Mouse (Mus musculus) stomach, embryonic 14.5 days (tissue): Measurements from ENCODE around the gene Pex12. TPM values are rescaled to one million over a fixed set of nuclear protein-coding genes. Genes with fewer than 3 reads are reported as not detected.
"Not testable (repeated sequence)": the region's sequence is repeated elsewhere in the genome, so short reads cannot be mapped to it uniquely, and the experiment has no call there.

ENCODE experiments used
- ATAC-seq: fragments of 200-750 bp; cut with Nextera tagmentation; 2 replicates; pipeline ENCODE4 v1.8.0; 2017; ENCODE audit warnings: low read depth, moderate TSS enrichment; ENCODE audit not compliant: insufficient number of reproducible peaks, insufficient read depth, low FRiP score
- H3K27ac ChIP-seq: fragments of 300-500 bp; sonication (generic); 2 replicates; pipeline ENCODE4 v1.5.1; 2014; ENCODE audit warnings: mild to moderate bottlenecking, low read length, moderate library complexity, mixed read lengths
- H3K27me3 ChIP-seq: fragments of 300-500 bp; sonication (generic); 2 replicates; pipeline ENCODE4 v1.6.1; 2014; ENCODE audit warnings: low read length, control low read depth, mixed read lengths; ENCODE audit not compliant: control insufficient read depth, insufficient read depth
- H3K36me3 ChIP-seq: fragments of 300-500 bp; sonication (generic); 2 replicates; pipeline ENCODE4 v1.6.1; 2014; ENCODE audit warnings: mild to moderate bottlenecking, control low read depth, low read length, moderate library complexity, mixed read lengths; ENCODE audit not compliant: control insufficient read depth, insufficient read depth
- H3K4me1 ChIP-seq: fragments of 300-500 bp; sonication (generic); 2 replicates; pipeline ENCODE4 v1.6.1; 2014; ENCODE audit warnings: low read length, control low read depth, mixed read lengths; ENCODE audit not compliant: control insufficient read depth, insufficient read depth
- H3K4me2 ChIP-seq: fragments of 300-500 bp; sonication (generic); replicated peaks from 2 replicates; pipeline ENCODE4 v1.6.1; 2014; ENCODE audit warnings: low read depth, low read length, control low read depth
- H3K4me3 ChIP-seq: fragments of 300-500 bp; sonication (generic); 2 replicates; pipeline ENCODE4 v1.5.1; 2014; ENCODE audit warnings: low read depth, low read length, control low read depth
- H3K9ac ChIP-seq: fragments of 300-500 bp; sonication (generic); replicated peaks from 2 replicates; pipeline ENCODE4 v1.6.1; 2014; ENCODE audit warnings: low read depth, mild to moderate bottlenecking, control low read depth, low read length, moderate library complexity, mixed read lengths
- H3K9me3 ChIP-seq: fragments of 300-500 bp; sonication (generic); 2 replicates; pipeline ENCODE4 v1.6.1; 2016; ENCODE audit warnings: low read depth, low read length, control low read depth; ENCODE audit not compliant: control insufficient read depth
- WGBS: fragments of 180-500 bp; shearing (Covaris S2); extraction: QIAGEN DNeasy Blood & Tissue Kit; methylation state at CpG from one replicate; pipeline ENCODE4 v1.1.7; 2014; 5-methylcytosine and 5-hydroxymethylcytosine counted together
- polyA plus RNA-seq: library from polyadenylated mRNA; unstranded; fragments of >200 nt; fragmentation: Nextera tagmentation; extraction: Ambion mirVana; gene quantifications from 2 replicates; pipeline ENCODE4 v1.2.1, GENCODE M21; 2014

Pex12 gene
- polyA plus RNA-seq, 1 experiment from 2014 or later: 15.9 TPM

DNA sequence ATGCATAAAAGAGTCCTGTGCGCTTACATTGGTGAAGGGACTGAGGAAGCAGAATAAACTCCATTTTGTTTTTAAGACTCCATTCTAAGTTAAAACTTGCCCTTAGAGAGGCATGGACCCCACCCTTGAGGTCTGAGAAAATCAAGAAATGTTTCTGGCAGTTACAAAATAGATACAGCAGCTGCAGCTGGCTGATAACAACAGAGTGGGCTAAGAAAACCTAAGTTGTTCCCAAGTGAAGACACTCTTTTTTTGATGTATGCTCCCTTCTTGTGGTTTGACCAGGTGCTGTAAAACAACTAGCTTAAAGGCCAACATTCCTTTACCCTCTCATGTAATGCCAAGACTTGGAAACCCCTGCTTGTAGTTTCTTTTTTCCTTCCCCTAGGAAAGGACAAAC lies 39.7 kb downstream of the Pex12 start:
- no peak overlapping the region for H3K4me2 ChIP-seq
- no peaks in the 10 kb centered on the region for H3K36me3 ChIP-seq
- no peak overlapping the region for H3K4me3 ChIP-seq
- H3K9me3 ChIP-seq: no peaks in the 10 kb centered on the region
- 95% methylated on average over 1 of the region's 1 CpGs for WGBS
- H3K27me3 ChIP-seq: no peaks in the 10 kb centered on the region
- no peak overlapping the region for H3K9ac ChIP-seq
- no peak for ATAC-seq
- no peaks in the 10 kb centered on the region for H3K4me1 ChIP-seq
- no peak overlapping the region for H3K27ac ChIP-seq

DNA sequence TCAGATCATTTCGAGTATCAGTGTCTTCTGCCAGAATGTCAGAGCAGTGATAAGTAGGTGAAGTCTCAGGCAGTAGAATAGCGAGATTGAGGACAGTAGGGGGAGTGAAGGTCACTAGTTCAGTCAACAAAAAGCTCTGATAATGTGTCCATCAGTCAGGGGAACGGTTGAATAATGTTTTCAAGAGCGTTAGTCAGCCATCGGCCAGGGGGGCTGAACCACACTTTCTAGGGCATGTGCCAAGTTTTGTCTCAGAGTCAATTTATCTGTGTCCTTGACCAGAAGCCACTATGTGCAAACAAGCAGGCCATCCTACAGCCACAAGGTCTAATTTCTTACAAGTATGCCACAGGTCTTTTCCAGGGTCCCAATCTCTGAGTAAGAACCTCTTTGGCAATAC lies 45.2 kb downstream of the Pex12 start:
- H3K9me3 ChIP-seq, H3K36me3 ChIP-seq, H3K4me2 ChIP-seq, H3K4me1 ChIP-seq, H3K27ac ChIP-seq, H3K27me3 ChIP-seq, ATAC-seq, H3K9ac ChIP-seq, H3K4me3 ChIP-seq: not testable (repeated sequence)
- WGBS: 33% methylated on average over 5 of the region's 5 CpGs

Other genes with a start within 250 kb of the Pex12 start
- gene Slfn2, start 237.5 kb downstream of the Pex12 start, polyA plus RNA-seq: 3.4 and 4.9 TPM in 2 replicates
- gene Slfn1, start 185.7 kb downstream of the Pex12 start, polyA plus RNA-seq: 0.22 TPM in 1 of 2 replicates, not detected in the other
- 0.19 TPM in 1 of 2 replicates, not detected in the other for gene Slfn4, start 127.4 kb downstream of the Pex12 start, polyA plus RNA-seq
- gene Slfn3, start 111.3 kb downstream of the Pex12 start, polyA plus RNA-seq: 0.57 and 0.77 TPM in 2 replicates
- 0.14 TPM in 1 of 2 replicates, not detected in the other for gene Slfn14, start 15.9 kb downstream of the Pex12 start, polyA plus RNA-seq
- 68.6 and 72.3 TPM in 2 replicates for gene Ap2b1, start 3.6 kb downstream of the Pex12 start, polyA plus RNA-seq
- gene Rasl10b, start 106.6 kb upstream of the Pex12 start, polyA plus RNA-seq: 0.62 and 1.1 TPM in 2 replicates
- 0.10 TPM in 1 of 2 replicates, not detected in the other for gene Gas2l2, start 126.9 kb upstream of the Pex12 start, polyA plus RNA-seq
- gene 1700020L24Rik, start 135.1 kb upstream of the Pex12 start, polyA plus RNA-seq: 1.5 TPM in 1 of 2 replicates, not detected in the other
- gene Mmp28, start 160.5 kb upstream of the Pex12 start, polyA plus RNA-seq: 1.4 and 1.9 TPM in 2 replicates
- gene Taf15, start 170.5 kb upstream of the Pex12 start, polyA plus RNA-seq: 26.8 and 27.0 TPM in 2 replicates
- gene Heatr9, start 219.6 kb upstream of the Pex12 start, polyA plus RNA-seq: not detected in 2 replicates
- 0.69 and 1.0 TPM in 2 replicates for gene Ccl5, start 227.9 kb upstream of the Pex12 start, polyA plus RNA-seq